Comparison of ENCODE assay signal across 11 mouse cellular contexts in genomic region chr2:167239262-167239661, GRCm38 (mm10). TPM values are rescaled to one million over a fixed set of nuclear protein-coding genes. Genes with fewer than 3 reads are reported as not detected.
DNase-seq lines count a peak whose midpoint lies in the region; ATAC-seq lines count a peak whose summit lies in the region.
"Had no signal": no experiment of that assay in that cellular context is flagged by ENCODE, and none has a peak within 500 bp of the region (broad histone marks: within the 10 kb centered on the region; RNA-seq: fewer than 3 reads in every experiment).

No protein-coding gene starts in this region.

- H3K27ac ChIP-seq in heart, embryonic 15.5 days, result peak overlapping the region; percentile 44
- no peak overlapping the region for H3K27ac ChIP-seq in midbrain, embryonic 12.5 days (replicated peaks)
- no peak overlapping the region for H3K27ac ChIP-seq in midbrain, embryonic 16.5 days (ENCODE audit: low read length)
- peak overlapping the region; percentile 10; the same call in 1 of the 2 replicates for H3K27ac ChIP-seq in limb, embryonic 11.5 days (replicated peaks; ENCODE audit: low read depth, low read length)
- H3K27ac ChIP-seq: left cerebral cortex, adult 2 months had no signal

- DNase-seq in heart, postnatal 4 days, result no peak
- DNase-seq in limb, embryonic 11.5 days (ENCODE audit: low spot score), result peak; percentile 61
- no peak for DNase-seq in thymus, postnatal 36 days
- no peak for DNase-seq in spleen, adult 12 weeks (ENCODE audit: low spot score)
- no peak for DNase-seq in urinary bladder, adult 2 months (ENCODE audit: low spot score)
- DNase-seq: adrenal gland, adult 8-10 months; cerebellum, postnatal 10 days had no signal

- H3K36me3 ChIP-seq in heart, embryonic 15.5 days, result no peaks in the 10 kb centered on the region
- H3K36me3 ChIP-seq in midbrain, embryonic 12.5 days, result no peaks in the 10 kb centered on the region
- no peaks in the 10 kb centered on the region for H3K36me3 ChIP-seq in midbrain, embryonic 16.5 days (ENCODE audit: control insufficient read depth, insufficient read depth, low read length)
- no peaks in the 10 kb centered on the region; the same call in 1 of the 2 replicates for H3K36me3 ChIP-seq in limb, embryonic 11.5 days (ENCODE audit: control insufficient read depth, insufficient read depth, low read length)

- H3K9ac ChIP-seq in heart, embryonic 15.5 days, result peak overlapping the region; percentile 42
- H3K9ac ChIP-seq in midbrain, embryonic 12.5 days (replicated peaks), result no peak overlapping the region
- H3K9ac ChIP-seq in midbrain, embryonic 16.5 days (ENCODE audit: low read depth, low read length), result no peak overlapping the region
- H3K9ac ChIP-seq in limb, embryonic 11.5 days (ENCODE audit: low read length), result peak overlapping the region; percentile 43; the same call in 1 of the 2 replicates

- H3K4me1 ChIP-seq in heart, embryonic 15.5 days (replicated peaks), result peaks cover 16% of the 10 kb centered on the region
- peaks cover 15% of the 10 kb centered on the region for H3K4me1 ChIP-seq in midbrain, embryonic 12.5 days
- H3K4me1 ChIP-seq in midbrain, embryonic 16.5 days (ENCODE audit: control insufficient read depth, insufficient read depth, low read length), result peaks cover 8% of the 10 kb centered on the region
- H3K4me1 ChIP-seq in limb, embryonic 11.5 days (ENCODE audit: control insufficient read depth, insufficient read depth, low read length), result peaks cover 17% of the 10 kb centered on the region

- ATAC-seq in heart, embryonic 15.5 days (replicated peaks; ENCODE audit: insufficient number of reproducible peaks, insufficient read depth, low FRiP score, low read depth), result no peak
- no peak for ATAC-seq in midbrain, embryonic 12.5 days (ENCODE audit: low FRiP score, low read depth)
- ATAC-seq in midbrain, embryonic 16.5 days, result no peak
- no peak for ATAC-seq in limb, embryonic 11.5 days (ENCODE audit: insufficient number of reproducible peaks, low FRiP score, low TSS enrichment, low read depth)

- H3K4me2 ChIP-seq in heart, embryonic 15.5 days, result peak overlapping the region; percentile 87
- peak overlapping the region; percentile 96 for H3K4me2 ChIP-seq in midbrain, embryonic 12.5 days (replicated peaks)
- no peak overlapping the region for H3K4me2 ChIP-seq in midbrain, embryonic 16.5 days (ENCODE audit: low read length)
- H3K4me2 ChIP-seq in limb, embryonic 11.5 days (ENCODE audit: low read depth, severe bottlenecking), result peak overlapping the region; percentile 89

- H3K27me3 ChIP-seq in heart, embryonic 15.5 days, result peaks cover 23% of the 10 kb centered on the region
- H3K27me3 ChIP-seq in midbrain, embryonic 12.5 days, result peaks cover 32% of the 10 kb centered on the region
- H3K27me3 ChIP-seq in midbrain, embryonic 16.5 days (ENCODE audit: control insufficient read depth, insufficient read depth, low read depth, low read length), result peaks cover 7% of the 10 kb centered on the region
- no peaks in the 10 kb centered on the region for H3K27me3 ChIP-seq in limb, embryonic 11.5 days (ENCODE audit: control insufficient read depth, insufficient read depth, low read length)

- H3K9me3 ChIP-seq in heart, embryonic 15.5 days (replicated peaks), result no peaks in the 10 kb centered on the region
- no peaks in the 10 kb centered on the region for H3K9me3 ChIP-seq in midbrain, embryonic 12.5 days
- no peaks in the 10 kb centered on the region for H3K9me3 ChIP-seq in midbrain, embryonic 16.5 days (replicated peaks; ENCODE audit: control insufficient read depth, low read length, poor library complexity, severe bottlenecking)
- H3K9me3 ChIP-seq in limb, embryonic 11.5 days (ENCODE audit: control insufficient read depth, low read length), result no peaks in the 10 kb centered on the region

- H3K4me3 ChIP-seq in heart, embryonic 15.5 days, result peak overlapping the region; percentile 58
- H3K4me3 ChIP-seq in midbrain, embryonic 12.5 days, result no peak overlapping the region
- no peak overlapping the region for H3K4me3 ChIP-seq in midbrain, embryonic 16.5 days (ENCODE audit: low read depth, low read length)
- H3K4me3 ChIP-seq in limb, embryonic 11.5 days (ENCODE audit: low read depth, low read length), result peak overlapping the region; percentile 57

- WGBS in heart, embryonic 15.5 days, result 36% methylated on average over 12 of the region's 12 CpGs
- 31% methylated on average over 12 of the region's 12 CpGs for WGBS in midbrain, embryonic 12.5 days
- WGBS in midbrain, embryonic 16.5 days, result 35% methylated on average over 12 of the region's 12 CpGs
- 14% methylated on average over 12 of the region's 12 CpGs for WGBS in limb, embryonic 11.5 days

RNA-seq across cellular contexts. Expression of gene Ptgis, which starts 1.1 kb away (rescaled TPM):
- polyA plus RNA-seq in heart, embryonic 15.5 days (2015; fragmentation: Nextera tagmentation; extraction: Ambion mirVana), result 22.5 and 25.7 TPM in 2 replicates
- total RNA-seq in heart, postnatal 4 days (2021), result 10 to 100 TPM; 36.7 to 40.9 TPM
- polyA plus RNA-seq in midbrain, embryonic 12.5 days (2016; fragmentation: Nextera tagmentation; extraction: Ambion mirVana), result 6.9 and 9.1 TPM in 2 replicates
- 3.4 and 4.3 TPM in 2 replicates for polyA plus RNA-seq in midbrain, embryonic 16.5 days (2015; fragmentation: Nextera tagmentation; extraction: Ambion mirVana)
- 18.0 and 19.6 TPM in 2 replicates for polyA plus RNA-seq in limb, embryonic 11.5 days (2014; fragmentation: Nextera tagmentation; extraction: Ambion mirVana)
- polyA plus RNA-seq in urinary bladder, adult 2 months (2012; rRNA removed), result 98.4 and 106 TPM in 2 replicates

RNA-seq across cellular contexts. Expression of gene Kcnb1, which starts 49.3 kb away (rescaled TPM):
- polyA plus RNA-seq in heart, embryonic 15.5 days (2015; fragmentation: Nextera tagmentation; extraction: Ambion mirVana), result 0.60 and 0.62 TPM in 2 replicates
- total RNA-seq in heart, postnatal 4 days (2021), result 10 to 100 TPM; 22.5 to 26.9 TPM
- polyA plus RNA-seq in midbrain, embryonic 12.5 days (2016; fragmentation: Nextera tagmentation; extraction: Ambion mirVana), result 1.3 and 1.4 TPM in 2 replicates
- 3.9 and 4.0 TPM in 2 replicates for polyA plus RNA-seq in midbrain, embryonic 16.5 days (2015; fragmentation: Nextera tagmentation; extraction: Ambion mirVana)
- polyA plus RNA-seq in limb, embryonic 11.5 days (2014; fragmentation: Nextera tagmentation; extraction: Ambion mirVana), result 0.28 and 0.29 TPM in 2 replicates
- polyA plus RNA-seq in urinary bladder, adult 2 months (2012; rRNA removed), result 6.7 and 11.9 TPM in 2 replicates

Comparison
In these comparisons a context has a peak if more than half of its experiments do, and no peak if none do; other contexts are left out.
1. H3K27ac ChIP-seq: peak in heart, embryonic 15.5 days (single experiment) and limb, embryonic 11.5 days (single experiment); none in midbrain, embryonic 12.5 days (single experiment) and midbrain, embryonic 16.5 days (single experiment).
2. H3K4me3 ChIP-seq: peak in heart, embryonic 15.5 days (single experiment) and limb, embryonic 11.5 days (single experiment); none in midbrain, embryonic 12.5 days (single experiment) and midbrain, embryonic 16.5 days (single experiment).
3. H3K9ac ChIP-seq: peak in heart, embryonic 15.5 days (single experiment) and limb, embryonic 11.5 days (single experiment); none in midbrain, embryonic 12.5 days (single experiment) and midbrain, embryonic 16.5 days (single experiment).